9 mouse cellular contexts compared by ENCODE assay signal in genomic region chr7:140955342-140955741, GRCm38 (mm10). TPM values are rescaled to one million over a fixed set of nuclear protein-coding genes. Genes with fewer than 3 reads are reported as not detected.
DNase-seq lines count a peak whose midpoint lies in the region; ATAC-seq lines count a peak whose summit lies in the region.
"Had no signal": no experiment of that assay in that cellular context is flagged by ENCODE, and none has a peak within 500 bp of the region (broad histone marks: within the 10 kb centered on the region; RNA-seq: fewer than 3 reads in every experiment).

No protein-coding gene starts in this region.

- peak overlapping the region; percentile 73 for H3K4me2 ChIP-seq in lung, embryonic 16.5 days (ENCODE audit: low read depth, low read length)
- peak overlapping the region; percentile 67 for H3K4me2 ChIP-seq in embryonic facial prominence, embryonic 11.5 days (ENCODE audit: low read depth, low read length)
- peak overlapping the region; percentile 70 for H3K4me2 ChIP-seq in limb, embryonic 12.5 days
- peak overlapping the region; percentile 58 for H3K4me2 ChIP-seq in neural tube, embryonic 11.5 days (ENCODE audit: low read depth)

- H3K9ac ChIP-seq in lung, embryonic 16.5 days (ENCODE audit: low read length) = peak overlapping the region; percentile 76
- peak overlapping the region; percentile 69 for H3K9ac ChIP-seq in embryonic facial prominence, embryonic 11.5 days (replicated peaks; ENCODE audit: low read length)
- H3K9ac ChIP-seq in limb, embryonic 12.5 days (replicated peaks) = peak overlapping the region; percentile 75
- H3K9ac ChIP-seq in neural tube, embryonic 11.5 days (ENCODE audit: low read length) = peak overlapping the region; percentile 48

- H3K27ac ChIP-seq in lung, embryonic 16.5 days (ENCODE audit: low read length) = peak overlapping the region; percentile 99
- H3K27ac ChIP-seq in embryonic facial prominence, embryonic 11.5 days (replicated peaks; ENCODE audit: low read depth, low read length) = peak overlapping the region; percentile 89
- H3K27ac ChIP-seq in limb, embryonic 12.5 days = peak overlapping the region; percentile 94
- H3K27ac ChIP-seq in neural tube, embryonic 11.5 days (ENCODE audit: low read depth, low read length) = peak overlapping the region; percentile 46; the same call in 1 of the 2 replicates

- peak overlapping the region; percentile 65 for H3K4me3 ChIP-seq in lung, embryonic 16.5 days (ENCODE audit: low read length)
- peak overlapping the region; percentile 55 for H3K4me3 ChIP-seq in embryonic facial prominence, embryonic 11.5 days (ENCODE audit: low read depth, low read length)
- peak overlapping the region; percentile 64 for H3K4me3 ChIP-seq in limb, embryonic 12.5 days (replicated peaks)
- H3K4me3 ChIP-seq in neural tube, embryonic 11.5 days (ENCODE audit: low read depth, low read length) = peak overlapping the region; percentile 38

- no peaks in the 10 kb centered on the region; the same call in 1 of the 2 replicates for H3K27me3 ChIP-seq in lung, embryonic 16.5 days (ENCODE audit: control insufficient read depth, insufficient read depth, low read depth, low read length)
- H3K27me3 ChIP-seq in embryonic facial prominence, embryonic 11.5 days (ENCODE audit: control insufficient read depth, insufficient read depth, low read length) = no peaks in the 10 kb centered on the region
- no peaks in the 10 kb centered on the region for H3K27me3 ChIP-seq in limb, embryonic 12.5 days
- H3K27me3 ChIP-seq in neural tube, embryonic 11.5 days (ENCODE audit: control insufficient read depth, insufficient read depth, low read length) = no peaks in the 10 kb centered on the region

- no peaks in the 10 kb centered on the region for H3K36me3 ChIP-seq in lung, embryonic 16.5 days (ENCODE audit: control insufficient read depth, insufficient read depth, low read length)
- no peaks in the 10 kb centered on the region for H3K36me3 ChIP-seq in embryonic facial prominence, embryonic 11.5 days (replicated peaks; ENCODE audit: control insufficient read depth, insufficient read depth, low read depth, low read length)
- peaks cover 13% of the 10 kb centered on the region; the same call in 1 of the 2 replicates for H3K36me3 ChIP-seq in limb, embryonic 12.5 days
- H3K36me3 ChIP-seq in neural tube, embryonic 11.5 days (ENCODE audit: control insufficient read depth, insufficient read depth, low read length) = no peaks in the 10 kb centered on the region

- ATAC-seq in lung, embryonic 16.5 days (ENCODE audit: low read depth) = peak; percentile 9; the same call in 1 of the 2 replicates
- peak; percentile 50 for ATAC-seq in embryonic facial prominence, embryonic 11.5 days (replicated peaks; ENCODE audit: insufficient number of reproducible peaks, low FRiP score, low TSS enrichment, low read depth)
- peak; percentile 7; the same call in 1 of the 2 replicates for ATAC-seq in limb, embryonic 12.5 days (ENCODE audit: insufficient number of reproducible peaks, insufficient read depth, low FRiP score, low TSS enrichment, low read depth)
- no peak for ATAC-seq in neural tube, embryonic 11.5 days (ENCODE audit: insufficient read depth, low FRiP score, low TSS enrichment)

- H3K4me1 ChIP-seq in lung, embryonic 16.5 days (replicated peaks; ENCODE audit: control insufficient read depth, insufficient read depth, low read length) = peaks cover 26% of the 10 kb centered on the region
- H3K4me1 ChIP-seq in embryonic facial prominence, embryonic 11.5 days (ENCODE audit: control insufficient read depth, insufficient read depth, low read length) = peaks cover 8% of the 10 kb centered on the region
- peaks cover 59% of the 10 kb centered on the region for H3K4me1 ChIP-seq in limb, embryonic 12.5 days (replicated peaks)
- peaks cover 9% of the 10 kb centered on the region; the same call in 1 of the 2 replicates for H3K4me1 ChIP-seq in neural tube, embryonic 11.5 days (ENCODE audit: control insufficient read depth, insufficient read depth, low read length)

- no peaks in the 10 kb centered on the region for H3K9me3 ChIP-seq in lung, embryonic 16.5 days (ENCODE audit: control insufficient read depth, low read length)
- H3K9me3 ChIP-seq in embryonic facial prominence, embryonic 11.5 days (replicated peaks; ENCODE audit: control insufficient read depth, low read length) = no peaks in the 10 kb centered on the region
- H3K9me3 ChIP-seq in limb, embryonic 12.5 days = no peaks in the 10 kb centered on the region
- H3K9me3 ChIP-seq in neural tube, embryonic 11.5 days (ENCODE audit: control insufficient read depth, low read length) = no peaks in the 10 kb centered on the region

- 0% methylated on average over 17 of the region's 17 CpGs for WGBS in lung, embryonic 16.5 days
- 15% methylated on average over 17 of the region's 17 CpGs for WGBS in embryonic facial prominence, embryonic 11.5 days
- 8% methylated on average over 17 of the region's 17 CpGs for WGBS in limb, embryonic 12.5 days
- WGBS in neural tube, embryonic 11.5 days = 7% methylated on average over 17 of the region's 17 CpGs

- no peak for DNase-seq in lung, adult 18-20 months
- peak; percentile 54 for DNase-seq in embryonic facial prominence, embryonic 11.5 days (ENCODE audit: low spot score)
- DNase-seq in neural tube, embryonic 11.5 days (ENCODE audit: low spot score) = peak; percentile 50
- no peak for DNase-seq in right cerebral cortex, postnatal 25 days
- DNase-seq in thymus, postnatal 10 days (ENCODE audit: low spot score in 2 of 2) = no peak
- DNase-seq in gastrocnemius, adult 8-10 months (ENCODE audit: low spot score in 2 of 2) = no peak

RNA-seq across cellular contexts. Expression of gene Gm45717, which starts 0.4 kb away (rescaled TPM):
- 0.67 TPM in 1 of 2 replicates, not detected in the other for polyA plus RNA-seq in lung, embryonic 16.5 days (2015; fragmentation: Nextera tagmentation; extraction: Ambion mirVana)
- polyA plus RNA-seq in embryonic facial prominence, embryonic 11.5 days (2014; fragmentation: Nextera tagmentation; extraction: Ambion mirVana) = not detected in 2 replicates
- not detected in 2 replicates for polyA plus RNA-seq in limb, embryonic 12.5 days (2016; fragmentation: Nextera tagmentation; extraction: Ambion mirVana)
- 0.69 TPM in 1 of 2 replicates, not detected in the other for polyA plus RNA-seq in neural tube, embryonic 11.5 days (2014; fragmentation: Nextera tagmentation; extraction: Ambion mirVana)
- total RNA-seq in gastrocnemius, adult 8-10 months (2022) = not detected
- polyA plus RNA-seq: large intestine, adult 2 months had no signal

RNA-seq across cellular contexts. Expression of gene Ifitm2, which starts 0.4 kb away (rescaled TPM):
- polyA plus RNA-seq in lung, embryonic 16.5 days (2015; fragmentation: Nextera tagmentation; extraction: Ambion mirVana) = 949 and 984 TPM in 2 replicates
- polyA plus RNA-seq in embryonic facial prominence, embryonic 11.5 days (2014; fragmentation: Nextera tagmentation; extraction: Ambion mirVana) = 595 and 632 TPM in 2 replicates
- 941 and 1,046 TPM in 2 replicates for polyA plus RNA-seq in limb, embryonic 12.5 days (2016; fragmentation: Nextera tagmentation; extraction: Ambion mirVana)
- polyA plus RNA-seq in neural tube, embryonic 11.5 days (2014; fragmentation: Nextera tagmentation; extraction: Ambion mirVana) = 383 and 395 TPM in 2 replicates
- total RNA-seq in gastrocnemius, adult 8-10 months (2022) = 10 to 100 TPM; 25.1 to 51.9 (median 30.1) TPM

RNA-seq across cellular contexts. Expression of gene Ifitm5, which starts 5.3 kb away (rescaled TPM):
- 2.8 and 6.6 TPM in 2 replicates for polyA plus RNA-seq in lung, embryonic 16.5 days (2015; fragmentation: Nextera tagmentation; extraction: Ambion mirVana)
- 0.38 and 0.78 TPM in 2 replicates for polyA plus RNA-seq in embryonic facial prominence, embryonic 11.5 days (2014; fragmentation: Nextera tagmentation; extraction: Ambion mirVana)
- polyA plus RNA-seq in limb, embryonic 12.5 days (2016; fragmentation: Nextera tagmentation; extraction: Ambion mirVana) = 5.6 and 6.1 TPM in 2 replicates
- 1.2 and 1.4 TPM in 2 replicates for polyA plus RNA-seq in neural tube, embryonic 11.5 days (2014; fragmentation: Nextera tagmentation; extraction: Ambion mirVana)
- under 1 TPM in 2 of 4 experiments, not detected in 2; 0.34 to 0.53 TPM for total RNA-seq in gastrocnemius, adult 8-10 months (2022)

RNA-seq across cellular contexts. Expression of gene Ifitm1, which starts 11.7 kb away (rescaled TPM):
- polyA plus RNA-seq in lung, embryonic 16.5 days (2015; fragmentation: Nextera tagmentation; extraction: Ambion mirVana) = 38.8 and 49.1 TPM in 2 replicates
- 19.9 and 20.1 TPM in 2 replicates for polyA plus RNA-seq in embryonic facial prominence, embryonic 11.5 days (2014; fragmentation: Nextera tagmentation; extraction: Ambion mirVana)
- polyA plus RNA-seq in limb, embryonic 12.5 days (2016; fragmentation: Nextera tagmentation; extraction: Ambion mirVana) = 77.8 and 78.8 TPM in 2 replicates
- 8.3 and 12.5 TPM in 2 replicates for polyA plus RNA-seq in neural tube, embryonic 11.5 days (2014; fragmentation: Nextera tagmentation; extraction: Ambion mirVana)
- under 1 TPM; 0.34 to 0.99 (median 0.77) TPM for total RNA-seq in gastrocnemius, adult 8-10 months (2022)

RNA-seq across cellular contexts. Expression of gene Pgghg, which starts 14.2 kb away (rescaled TPM):
- 20.5 and 23.4 TPM in 2 replicates for polyA plus RNA-seq in lung, embryonic 16.5 days (2015; fragmentation: Nextera tagmentation; extraction: Ambion mirVana)
- polyA plus RNA-seq in embryonic facial prominence, embryonic 11.5 days (2014; fragmentation: Nextera tagmentation; extraction: Ambion mirVana) = 12.4 and 14.3 TPM in 2 replicates
- 18.9 and 21.5 TPM in 2 replicates for polyA plus RNA-seq in limb, embryonic 12.5 days (2016; fragmentation: Nextera tagmentation; extraction: Ambion mirVana)
- polyA plus RNA-seq in neural tube, embryonic 11.5 days (2014; fragmentation: Nextera tagmentation; extraction: Ambion mirVana) = 13.3 and 15.8 TPM in 2 replicates
- total RNA-seq in gastrocnemius, adult 8-10 months (2022) = 1 to 10 TPM; 1.4 to 2.8 (median 2.2) TPM

Comparison
In these comparisons a context has a peak if more than half of its experiments do, and no peak if none do; other contexts are left out.
1. H3K27ac ChIP-seq: peak in every context shown above with its lines; median percentile 99 in lung, embryonic 16.5 days; 94 in limb, embryonic 12.5 days; 89 in embryonic facial prominence, embryonic 11.5 days; 46 in neural tube, embryonic 11.5 days.
2. DNase-seq: peak in embryonic facial prominence, embryonic 11.5 days (single experiment) and neural tube, embryonic 11.5 days (single experiment); none in lung, adult 18-20 months (0 of 2), right cerebral cortex, postnatal 25 days (single experiment), thymus, postnatal 10 days (0 of 2) and gastrocnemius, adult 8-10 months (0 of 2).
3. Peak in every context shown above with its lines, with median percentiles within 50 percentile points of each other: H3K4me2 ChIP-seq, H3K4me3 ChIP-seq and H3K9ac ChIP-seq.